Mouse (Mus musculus) intestine, postnatal 0 days (tissue): ENCODE measurements at regions not wholly inside any gene's neighbourhood (a gene's known extent, or its start where the extent isn't known, plus 50 kb on each side); places are given as distances from the start of the nearest gene placed in this dataset.

Experiments used
- ATAC-seq: fragments of 200-750 bp; cut with Nextera tagmentation; 2 replicates; pipeline ENCODE4 v1.8.0; 2017; ENCODE audit warnings: mild to moderate bottlenecking, moderate TSS enrichment, moderate library complexity
- H3K27ac ChIP-seq: fragments of 300-500 bp; sonication (generic); 2 replicates; pipeline ENCODE4 v1.5.1; 2014; ENCODE audit warnings: mild to moderate bottlenecking, low read depth, low read length, moderate library complexity
- H3K27me3 ChIP-seq: fragments of 300-500 bp; sonication (generic); replicated peaks from 2 replicates; pipeline ENCODE4 v1.6.1; 2014; ENCODE audit warnings: low read length, mixed read lengths; ENCODE audit not compliant: control insufficient read depth, insufficient read depth
- H3K36me3 ChIP-seq: fragments of 300-500 bp; sonication (generic); 2 replicates; pipeline ENCODE4 v1.6.1; 2014; ENCODE audit warnings: mild to moderate bottlenecking, moderate library complexity; ENCODE audit not compliant: control insufficient read depth, insufficient read depth
- H3K4me1 ChIP-seq: fragments of 300-500 bp; sonication (generic); replicated peaks from 2 replicates; pipeline ENCODE4 v1.6.1; 2014; ENCODE audit warnings: antibody characterized with exemption, low read length, mixed read lengths; ENCODE audit not compliant: control insufficient read depth, insufficient read depth
- H3K4me2 ChIP-seq: fragments of 300-500 bp; sonication (generic); replicated peaks from 2 replicates; pipeline ENCODE4 v1.6.1; 2014; ENCODE audit warnings: low read depth, mild to moderate bottlenecking, moderate library complexity
- H3K4me3 ChIP-seq: fragments of 300-500 bp; sonication (generic); 2 replicates; pipeline ENCODE4 v1.5.1; 2014; ENCODE audit warnings: low read depth, low read length
- H3K9ac ChIP-seq: fragments of 300-500 bp; sonication (generic); 2 replicates; pipeline ENCODE4 v1.6.1; 2014; ENCODE audit warnings: mild to moderate bottlenecking, low read depth, low read length
- H3K9me3 ChIP-seq: fragments of 300-500 bp; sonication (generic); 2 replicates; pipeline ENCODE4 v1.6.1; 2016; ENCODE audit warnings: mixed run types; ENCODE audit not compliant: control insufficient read depth
- CTCF ChIP-seq: sonication (generic); IDR thresholded peaks from 2 replicates; pipeline ENCODE4 v1.5.1; 2016; ENCODE audit warnings: low read depth, mild to moderate bottlenecking, control low read depth, antibody characterized with exemption, moderate library complexity
- WGBS: fragments of 180-500 bp; shearing (Covaris S2); extraction: QIAGEN DNeasy Blood & Tissue Kit; methylation state at CpG from one replicate; pipeline ENCODE4 v1.1.7; 2014; 5-methylcytosine and 5-hydroxymethylcytosine counted together

DNA sequence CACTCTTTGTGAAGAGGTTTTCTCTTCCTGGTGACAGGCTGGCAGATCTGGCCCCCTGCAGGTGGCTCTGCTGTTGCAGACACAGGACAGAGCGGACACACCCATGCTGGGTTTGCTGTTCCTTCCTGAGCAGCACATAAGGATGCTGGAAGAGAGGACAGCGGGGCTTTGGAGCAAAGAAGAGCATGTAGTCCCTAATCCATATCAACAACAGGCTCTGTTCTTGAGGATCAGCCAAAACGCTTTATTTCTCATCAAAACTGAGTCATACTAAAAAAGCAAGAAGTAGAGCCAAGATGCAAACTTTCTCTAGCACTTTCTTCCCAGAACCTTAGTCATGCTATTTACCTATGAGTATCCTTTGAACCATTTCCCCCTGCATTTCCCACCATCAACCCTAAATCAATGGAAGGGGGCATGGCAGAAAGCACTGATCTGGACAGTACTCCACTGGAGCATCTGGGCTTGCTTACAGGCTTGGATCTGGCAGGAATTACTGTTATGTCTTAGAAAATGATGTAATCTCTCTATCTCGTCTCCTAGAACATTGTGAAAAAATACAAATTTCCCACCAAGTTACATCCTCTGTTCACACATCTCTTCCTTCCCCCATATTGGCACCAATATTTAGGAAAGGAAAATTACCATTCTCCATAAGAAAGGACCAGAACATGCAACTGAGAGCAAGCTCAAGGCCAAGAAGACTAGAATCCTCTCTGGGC lies 2294.7 kb upstream of the Lrrc6 start:
- no peaks in the 10 kb centered on the region for H3K36me3 ChIP-seq
- H3K9me3 ChIP-seq: no peaks in the 10 kb centered on the region
- H3K4me2 ChIP-seq: no peak overlapping the region
- H3K9ac ChIP-seq: no peak overlapping the region
- no peaks in the 10 kb centered on the region for H3K4me1 ChIP-seq
- H3K4me3 ChIP-seq: no peak overlapping the region
- no peak for TF ChIP-seq CTCF
- no peaks in the 10 kb centered on the region for H3K27me3 ChIP-seq
- H3K27ac ChIP-seq: no peak overlapping the region
- no peak for ATAC-seq
- 59% methylated on average over 4 of the region's 4 CpGs for WGBS

- WGBS: 55% methylated on average over 1 of the region's 1 CpGs
- Histone ChIP-seq H3K4me1 (no peaks in the 10 kb centered on the region), H3K9ac (no peak overlapping the region)
Observed at GRCm38 (mm10) chr15:68759948-68760347, 2259.2 kb upstream of the Lrrc6 start.

GRCm38 (mm10) chr15:68755255-68755654 lies 2254.5 kb upstream of the Lrrc6 start:
- H3K27ac ChIP-seq: no peak overlapping the region
- H3K9me3 ChIP-seq: no peaks in the 10 kb centered on the region
- H3K4me2 ChIP-seq: no peak overlapping the region
- H3K9ac ChIP-seq: no peak overlapping the region
- no peak overlapping the region for H3K4me3 ChIP-seq
- ATAC-seq: no peak
- TF ChIP-seq CTCF: no peak
- H3K27me3 ChIP-seq: no peaks in the 10 kb centered on the region
- no peaks in the 10 kb centered on the region for H3K36me3 ChIP-seq
- no peaks in the 10 kb centered on the region for H3K4me1 ChIP-seq
- whole genome bisulfite sequencing: 88% methylated on average over 1 of the region's 1 CpGs

More at GRCm38 (mm10) chr15:68759948-68760347, 2259.2 kb upstream of the Lrrc6 start:
- Histone ChIP-seq H3K36me3 (no peaks in the 10 kb centered on the region), H3K4me2 (no peak overlapping the region), H3K4me3 (no peak overlapping the region), H3K9me3 (no peaks in the 10 kb centered on the region), H3K27ac (no peak overlapping the region), H3K27me3 (no peaks in the 10 kb centered on the region)
- no peak for ATAC-seq
- no peak for TF ChIP-seq CTCF

- no peak for ATAC-seq
- Histone ChIP-seq H3K36me3 (no peaks in the 10 kb centered on the region), H3K4me2 (no peak overlapping the region), H3K27me3 (no peaks in the 10 kb centered on the region), H3K4me3 (no peak overlapping the region), H3K9me3 (no peaks in the 10 kb centered on the region), H3K9ac (no peak overlapping the region), H3K4me1 (no peaks in the 10 kb centered on the region), H3K27ac (no peak overlapping the region)
- 74% methylated on average over 4 of the region's 4 CpGs for WGBS
- no peak for TF ChIP-seq CTCF
Observed at GRCm38 (mm10) chr15:68754834-68755233, 2254.1 kb upstream of the Lrrc6 start.

DNA sequence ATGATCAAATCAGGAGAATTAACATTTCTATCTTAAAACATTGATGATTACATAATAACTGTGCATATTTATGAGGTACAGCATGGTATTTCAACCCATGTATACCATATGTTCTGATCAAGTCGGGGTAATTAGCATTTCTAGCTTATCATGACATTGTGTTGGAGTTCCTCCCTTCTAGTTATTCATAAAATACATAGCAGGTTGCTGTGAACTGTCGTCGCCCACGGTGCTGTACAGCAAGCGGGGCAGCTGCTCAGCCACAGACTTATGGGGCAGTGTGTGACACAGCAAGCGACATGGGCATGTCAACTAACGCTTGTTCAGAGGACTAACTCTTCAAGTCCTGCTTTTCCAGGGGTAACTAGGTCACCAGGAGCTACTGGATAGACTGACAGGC lies 2238.6 kb upstream of the Lrrc6 start:
- WGBS: 87% methylated on average over 7 of the region's 7 CpGs
- TF ChIP-seq CTCF: no peak
- no peak for ATAC-seq

DNA sequence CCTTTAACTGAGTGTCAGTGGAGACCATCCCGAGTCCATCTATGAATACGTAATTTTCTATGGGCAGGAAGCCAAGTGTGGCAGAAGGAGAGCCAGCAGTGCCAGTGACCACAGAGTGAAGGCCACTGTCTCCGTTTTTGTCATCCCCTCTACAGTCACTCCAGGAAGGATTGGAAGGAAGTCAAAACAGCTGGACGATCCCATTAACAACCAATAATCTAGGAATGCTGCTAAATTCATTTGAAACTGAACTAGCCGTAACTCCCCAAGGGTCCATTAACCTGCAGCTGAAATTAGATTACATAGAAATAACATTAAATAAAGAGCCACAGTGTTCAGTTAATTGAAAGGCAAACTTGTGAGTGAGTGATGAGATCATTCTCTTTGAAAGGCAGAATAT lies 2220.5 kb upstream of the Lrrc6 start:
- Histone ChIP-seq H3K4me2 (no peak overlapping the region), H3K36me3 (no peaks in the 10 kb centered on the region), H3K9ac (no peak overlapping the region), H3K9me3 (no peaks in the 10 kb centered on the region), H3K27me3 (no peaks in the 10 kb centered on the region), H3K4me1 (no peaks in the 10 kb centered on the region), H3K27ac (no peak overlapping the region), H3K4me3 (no peak overlapping the region)
- 72% methylated on average over 5 of the region's 5 CpGs for WGBS
- TF ChIP-seq CTCF: no peak
- no peak for ATAC-seq

More for the DNA sequence above, 2238.6 kb upstream of the Lrrc6 start:
- no peaks in the 10 kb centered on the region for H3K4me1 ChIP-seq
- no peak overlapping the region for H3K9ac ChIP-seq
- H3K27me3 ChIP-seq: no peaks in the 10 kb centered on the region
- H3K9me3 ChIP-seq: no peaks in the 10 kb centered on the region
- no peaks in the 10 kb centered on the region for H3K36me3 ChIP-seq
- no peak overlapping the region for H3K4me3 ChIP-seq
- H3K4me2 ChIP-seq: no peak overlapping the region
- H3K27ac ChIP-seq: no peak overlapping the region
